Mouse (Mus musculus) G1E (cell line): ENCODE measurements at regions not wholly inside any gene's neighbourhood (a gene's known extent, or its start where the extent isn't known, plus 50 kb on each side); places are given as distances from the start of the nearest gene placed in this dataset.

Experiments
- ATAC-seq: 2 replicates; pipeline ENCODE4 v1.8.0; 2016; ENCODE audit warnings: mild to moderate bottlenecking; ENCODE audit not compliant: insufficient number of reproducible peaks, poor library complexity, low FRiP score, severe bottlenecking; ENCODE audit errors: extremely low read depth
- DNase-seq: peaks from one replicate; pipeline ENCODE4 v3.0.0; 2012; ENCODE audit warnings: low spot score
- H3K27me3 ChIP-seq: 2 replicates; pipeline ENCODE4 v1.6.1; 2012; ENCODE audit warnings: mild to moderate bottlenecking, low read length, inconsistent platforms; ENCODE audit not compliant: insufficient read depth
- H3K36me3 ChIP-seq: replicated peaks from 2 replicates; pipeline ENCODE3; 2012; ENCODE audit warnings: mild to moderate bottlenecking, inconsistent platforms
- H3K4me1 ChIP-seq: 2 replicates; pipeline ENCODE4 v1.6.1; 2012; ENCODE audit warnings: low read depth, low read length, inconsistent platforms, mixed read lengths; ENCODE audit not compliant: insufficient read depth
- H3K4me3 ChIP-seq: 2 replicates; pipeline ENCODE4 v1.5.1; 2012; ENCODE audit warnings: low read depth, mild to moderate bottlenecking, inconsistent platforms, low read length, moderate library complexity, mixed read lengths
- H3K9me3 ChIP-seq: replicated peaks from 2 replicates; pipeline ENCODE4 v1.6.1; 2012; ENCODE audit warnings: inconsistent platforms
- CTCF ChIP-seq: IDR thresholded peaks from 2 replicates; pipeline ENCODE4 v1.5.1; 2012; ENCODE audit warnings: low read depth, low read length, inconsistent platforms, mixed read lengths
- GATA1 ChIP-seq: IDR thresholded peaks from 2 replicates; pipeline ENCODE4 v1.6.1; 2012; ENCODE audit warnings: borderline replicate concordance, low read length, inconsistent platforms, mixed read lengths
- GATA2 ChIP-seq: IDR thresholded peaks from 2 replicates; pipeline ENCODE4 v1.6.1; 2012; ENCODE audit warnings: low read depth, low read length, inconsistent platforms, borderline replicate concordance
- POLR2AphosphoS5 ChIP-seq: IDR thresholded peaks from 2 replicates; pipeline ENCODE4 v1.6.1; 2012; ENCODE audit warnings: low read depth, low read length, inconsistent platforms; ENCODE audit not compliant: insufficient replicate concordance
- TAL1 ChIP-seq: conservative IDR thresholded peaks from 2 replicates; pipeline ENCODE4 v1.6.1; 2012; ENCODE audit warnings: low read depth, low read length, inconsistent platforms, mixed read lengths

DNA sequence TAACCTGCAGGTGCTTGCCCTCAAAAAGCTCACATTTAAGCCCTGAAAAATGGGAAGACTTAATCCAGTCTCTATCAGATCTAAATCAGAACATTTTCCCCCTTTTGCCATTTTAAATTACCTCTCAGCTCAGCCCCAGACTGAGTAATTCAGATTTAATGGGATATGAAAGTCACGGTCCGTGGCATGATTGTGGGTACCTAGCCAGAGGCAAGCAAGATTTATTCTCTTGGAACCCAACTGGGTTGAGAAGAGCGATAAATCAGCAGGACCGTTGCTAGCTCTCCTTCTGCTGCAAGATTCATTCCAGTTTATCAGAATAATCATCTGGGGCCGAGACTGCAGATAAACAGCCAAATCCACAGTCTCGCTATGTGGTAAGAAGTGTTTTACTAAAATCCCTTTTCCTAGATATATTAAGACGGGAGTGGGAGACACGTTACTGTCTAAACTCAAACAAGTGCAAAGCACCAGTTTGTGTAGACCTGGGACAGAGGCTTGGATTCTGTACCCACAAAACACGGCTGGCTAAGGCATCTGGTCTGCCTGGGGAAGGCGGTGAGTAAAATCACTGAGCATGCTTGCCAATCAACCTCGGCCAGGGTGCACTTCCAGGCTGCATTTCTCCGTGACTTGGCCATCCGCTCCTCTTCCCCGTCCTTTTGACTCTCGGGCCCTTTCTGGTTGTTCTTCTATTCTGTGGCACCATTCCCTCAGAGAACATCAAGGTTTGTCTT is 282.2 kb upstream of the Chd6 start:
- H3K9me3 ChIP-seq, result peaks cover 59% of the 10 kb centered on the region
- H3K36me3 ChIP-seq, result no peaks in the 10 kb centered on the region
- DNase-seq, result no peak
- ATAC-seq, result no peak
- no peaks in the 10 kb centered on the region for H3K27me3 ChIP-seq
- H3K4me3 ChIP-seq, result no peak overlapping the region
- TF ChIP-seq GATA2, result no peak
- TF ChIP-seq POLR2AphosphoS5, result no peak
- no peaks in the 10 kb centered on the region for H3K4me1 ChIP-seq

DNA sequence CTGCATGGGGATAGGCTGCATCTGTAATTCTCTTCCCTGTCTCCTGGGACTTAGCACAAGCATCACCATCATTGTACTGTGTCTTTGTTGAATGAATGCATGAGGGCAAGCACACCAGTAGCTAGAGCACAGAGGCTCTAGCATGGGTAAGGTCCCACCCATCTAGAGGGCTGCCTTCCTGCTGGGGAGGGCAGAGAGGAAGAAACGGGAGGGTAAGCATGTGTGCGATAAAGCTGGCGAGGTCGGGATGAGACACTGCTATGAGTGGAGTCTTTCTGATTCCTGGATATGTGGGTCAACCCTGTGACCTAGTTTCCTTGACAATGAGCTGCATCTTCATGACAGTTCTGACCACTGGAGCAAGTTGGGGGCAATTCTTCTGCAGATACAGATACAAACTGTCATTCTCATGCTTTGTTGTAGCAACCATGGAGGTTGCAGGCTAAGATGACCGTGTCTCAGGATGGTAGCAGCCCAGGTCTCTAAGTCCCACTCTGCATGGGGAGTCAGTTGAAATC is 280.5 kb upstream of the Chd6 start:
- Histone ChIP-seq H3K36me3 (no peaks in the 10 kb centered on the region), H3K4me1 (no peaks in the 10 kb centered on the region), H3K27me3 (no peaks in the 10 kb centered on the region), H3K9me3 (peaks cover 60% of the 10 kb centered on the region), H3K4me3 (no peak overlapping the region)
- TF ChIP-seq GATA2, result no peak
- no peak for TF ChIP-seq TAL1
- no peak for TF ChIP-seq POLR2AphosphoS5
- DNase-seq (no peak), ATAC-seq (no peak)

DNA sequence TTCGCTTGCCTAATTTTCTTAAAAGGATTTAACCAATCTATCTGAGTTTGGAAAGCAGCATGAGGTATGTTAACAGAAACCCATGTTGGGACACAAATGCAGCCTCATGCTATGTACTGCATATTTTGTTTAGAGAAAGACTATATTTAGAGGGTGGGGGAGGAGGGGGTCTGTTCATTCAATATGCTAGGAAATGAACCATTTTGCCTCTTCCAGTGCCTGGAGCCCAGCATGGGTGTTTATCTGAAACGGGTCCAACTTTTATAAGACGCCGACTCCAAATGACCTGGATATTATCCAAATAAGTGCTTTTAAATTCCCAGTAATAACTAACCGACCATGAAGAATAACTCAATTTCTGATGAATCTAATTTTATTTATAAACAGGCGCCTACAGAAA is 278.2 kb upstream of the Chd6 start:
- DNase-seq (no peak), ATAC-seq (no peak)
- Histone ChIP-seq H3K9me3 (peaks cover 60% of the 10 kb centered on the region), H3K36me3 (no peaks in the 10 kb centered on the region), H3K4me1 (no peaks in the 10 kb centered on the region), H3K4me3 (no peak overlapping the region), H3K27me3 (no peaks in the 10 kb centered on the region)
- TF ChIP-seq CTCF (no peak), GATA2 (no peak), GATA1 (no peak), POLR2AphosphoS5 (no peak)

DNA sequence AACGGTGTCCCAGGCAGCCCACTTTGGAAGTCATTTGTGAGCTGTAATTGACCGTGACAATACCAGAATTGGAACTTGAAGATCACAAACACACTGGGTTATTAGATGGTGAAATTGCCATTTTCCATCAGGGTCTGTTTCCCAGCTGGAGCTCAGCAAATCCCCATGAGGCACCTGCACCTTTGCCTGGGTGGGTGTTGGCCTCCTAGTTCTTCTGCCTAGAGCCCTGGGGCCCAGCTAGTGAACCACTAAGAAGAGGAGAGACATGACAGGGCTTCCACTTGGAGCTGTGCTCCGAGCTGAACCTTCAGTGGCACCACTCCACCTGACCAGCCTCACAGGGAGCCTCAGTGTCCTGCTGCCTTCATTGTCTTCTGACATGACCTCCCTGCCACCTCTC is 273.5 kb upstream of the Chd6 start:
- no peak for DNase-seq
- Histone ChIP-seq H3K9me3 (peaks cover 41% of the 10 kb centered on the region), H3K36me3 (no peaks in the 10 kb centered on the region), H3K27me3 (no peaks in the 10 kb centered on the region), H3K4me1 (no peaks in the 10 kb centered on the region), H3K4me3 (no peak overlapping the region)
- TF ChIP-seq POLR2AphosphoS5, result no peak
- no peak for TF ChIP-seq GATA2
- no peak for TF ChIP-seq TAL1
- no peak for TF ChIP-seq GATA1
- TF ChIP-seq CTCF, result no peak
- ATAC-seq, result no peak

DNA sequence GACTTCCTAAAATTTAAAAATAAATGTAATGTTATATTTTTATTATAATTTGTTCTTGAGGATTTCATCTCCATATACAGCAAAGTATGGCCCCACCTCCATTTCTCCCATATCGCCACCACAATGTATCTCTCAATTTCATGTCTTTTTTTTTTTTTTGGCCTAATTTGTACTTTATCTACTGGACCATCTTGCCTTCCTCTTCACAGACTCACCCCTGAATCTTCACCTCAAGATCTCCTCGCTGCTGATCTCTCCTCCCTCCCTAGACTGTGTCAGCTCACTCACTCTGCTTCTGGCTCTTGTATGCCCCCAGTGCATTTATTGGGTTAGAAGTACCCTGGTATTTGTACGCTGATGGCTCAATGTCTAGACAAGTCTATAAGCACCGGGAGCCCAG is 269.4 kb upstream of the Chd6 start:
- H3K4me3 ChIP-seq, result no peak overlapping the region
- no peak for ATAC-seq
- no peaks in the 10 kb centered on the region for H3K27me3 ChIP-seq
- TF ChIP-seq GATA2 (no peak), POLR2AphosphoS5 (no peak), GATA1 (no peak), CTCF (no peak), TAL1 (no peak)
- no peaks in the 10 kb centered on the region for H3K36me3 ChIP-seq
- H3K9me3 ChIP-seq, result peaks cover 17% of the 10 kb centered on the region
- DNase-seq, result no peak
- no peaks in the 10 kb centered on the region for H3K4me1 ChIP-seq

DNA sequence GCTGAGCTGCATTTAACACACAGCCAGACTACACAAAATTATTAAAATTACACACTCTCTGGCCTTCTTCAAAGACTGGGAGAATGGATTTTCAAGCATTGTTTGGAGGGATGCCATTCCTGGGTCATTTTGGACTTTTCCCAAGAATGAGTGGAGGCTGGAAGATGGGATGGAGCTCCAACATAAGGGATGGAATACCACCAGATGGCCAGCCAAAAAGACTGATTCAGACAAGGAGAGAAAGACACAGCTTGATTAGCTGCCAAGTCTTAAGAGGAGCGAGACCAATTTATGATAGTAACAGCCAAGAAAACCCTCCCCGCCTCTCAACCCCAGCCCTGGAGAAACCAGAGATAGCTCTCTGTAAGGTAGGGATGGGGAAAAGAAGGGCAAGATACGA is 253.4 kb upstream of the Chd6 start:
- ATAC-seq, result no peak
- Histone ChIP-seq H3K4me1 (no peaks in the 10 kb centered on the region), H3K27me3 (no peaks in the 10 kb centered on the region), H3K9me3 (peaks cover 20% of the 10 kb centered on the region), H3K4me3 (no peak overlapping the region), H3K36me3 (no peaks in the 10 kb centered on the region)
- DNase-seq, result no peak
- TF ChIP-seq TAL1 (no peak), GATA2 (no peak), POLR2AphosphoS5 (no peak), GATA1 (no peak), CTCF (no peak)

DNA sequence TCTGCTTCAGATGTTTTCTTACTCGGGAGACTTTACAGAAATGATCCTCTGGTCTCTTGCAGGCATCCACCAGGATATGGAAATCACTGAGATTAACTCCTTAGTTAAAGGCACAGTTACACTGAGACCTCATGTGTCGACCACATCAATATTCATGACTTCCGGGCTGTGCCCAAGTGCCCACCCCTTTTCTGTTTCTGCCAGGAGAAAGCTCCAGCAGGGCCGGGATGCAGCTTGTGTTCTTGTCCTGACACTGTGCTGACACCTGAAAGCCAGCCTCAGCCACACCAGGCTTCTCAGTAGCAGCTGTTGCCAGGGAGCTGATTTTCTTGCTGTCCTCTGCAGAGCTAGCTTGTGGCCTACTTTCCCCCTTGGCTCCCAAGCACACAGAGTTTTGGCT is 240.2 kb upstream of the Chd6 start:
- ATAC-seq (no peak), DNase-seq (no peak)
- TF ChIP-seq GATA2 (no peak), POLR2AphosphoS5 (no peak), CTCF (no peak), TAL1 (no peak), GATA1 (no peak)
- Histone ChIP-seq H3K4me1 (no peaks in the 10 kb centered on the region), H3K36me3 (no peaks in the 10 kb centered on the region), H3K9me3 (peaks cover 39% of the 10 kb centered on the region), H3K4me3 (no peak overlapping the region), H3K27me3 (no peaks in the 10 kb centered on the region)
